23 mouse cellular contexts compared by ENCODE assay signal in genomic region chr19:27411340-27411739, GRCm38 (mm10). TPM values are rescaled to one million over a fixed set of nuclear protein-coding genes. Genes with fewer than 3 reads are reported as not detected.
A peak's percentile ranks its signal among the peaks of the same experiment; 100 is the strongest.
DNase-seq lines count a peak whose midpoint lies in the region; ATAC-seq and TF ChIP-seq lines count a peak whose summit lies in the region.
"Had no signal": no experiment of that assay in that cellular context is flagged by ENCODE, and none has a peak within 500 bp of the region (broad histone marks: within the 10 kb centered on the region; RNA-seq: fewer than 3 reads in every experiment).

No protein-coding gene starts in this region.

- no peaks in the 10 kb centered on the region for H3K4me1 ChIP-seq in kidney, embryonic 15.5 days
- H3K4me1 ChIP-seq in liver, postnatal 0 days (ENCODE audit: insufficient read depth) = no peaks in the 10 kb centered on the region
- no peaks in the 10 kb centered on the region for H3K4me1 ChIP-seq in liver, embryonic 12.5 days
- no peaks in the 10 kb centered on the region for H3K4me1 ChIP-seq in stomach, embryonic 15.5 days
- no peaks in the 10 kb centered on the region for H3K4me1 ChIP-seq in stomach, postnatal 0 days (replicated peaks; ENCODE audit: control insufficient read depth, insufficient read depth)
- H3K4me1 ChIP-seq: embryonic facial prominence, embryonic 12.5 days; embryonic facial prominence, embryonic 15.5 days; heart, embryonic 10.5 days had no signal

- peaks cover 70% of the 10 kb centered on the region for H3K36me3 ChIP-seq in kidney, embryonic 15.5 days
- peaks cover 47% of the 10 kb centered on the region for H3K36me3 ChIP-seq in liver, postnatal 0 days (replicated peaks; ENCODE audit: insufficient read depth, low read length)
- peaks cover 73% of the 10 kb centered on the region for H3K36me3 ChIP-seq in liver, embryonic 12.5 days
- H3K36me3 ChIP-seq in stomach, embryonic 15.5 days = peaks cover 26% of the 10 kb centered on the region
- H3K36me3 ChIP-seq in stomach, postnatal 0 days (ENCODE audit: control insufficient read depth, insufficient read depth, low read length) = peaks cover 6% of the 10 kb centered on the region; the same call in 1 of the 2 replicates

- H3K27ac ChIP-seq in kidney, embryonic 15.5 days = no peak overlapping the region
- H3K27ac ChIP-seq in liver, postnatal 0 days (ENCODE audit: low read depth) = no peak overlapping the region
- no peak overlapping the region for H3K27ac ChIP-seq in liver, embryonic 12.5 days
- peak overlapping the region; percentile 8; the same call in 1 of the 2 replicates for H3K27ac ChIP-seq in stomach, embryonic 15.5 days
- H3K27ac ChIP-seq in stomach, postnatal 0 days (replicated peaks) = no peak overlapping the region
- H3K27ac ChIP-seq: embryonic facial prominence, embryonic 12.5 days; embryonic facial prominence, embryonic 15.5 days; heart, embryonic 10.5 days; hindbrain, embryonic 14.5 days had no signal

- H3K9me3 ChIP-seq in kidney, embryonic 15.5 days (replicated peaks) = no peaks in the 10 kb centered on the region
- no peaks in the 10 kb centered on the region for H3K9me3 ChIP-seq in liver, postnatal 0 days (ENCODE audit: low read length)
- H3K9me3 ChIP-seq in liver, embryonic 12.5 days (replicated peaks) = no peaks in the 10 kb centered on the region
- H3K9me3 ChIP-seq in stomach, embryonic 15.5 days = no peaks in the 10 kb centered on the region
- no peaks in the 10 kb centered on the region for H3K9me3 ChIP-seq in stomach, postnatal 0 days (ENCODE audit: control insufficient read depth, low read length)
- H3K9me3 ChIP-seq: embryonic facial prominence, embryonic 12.5 days; embryonic facial prominence, embryonic 15.5 days; heart, embryonic 10.5 days; heart, embryonic 13.5 days had no signal

- no peak overlapping the region for H3K4me2 ChIP-seq in kidney, embryonic 15.5 days
- H3K4me2 ChIP-seq in liver, postnatal 0 days (ENCODE audit: low read depth, low read length) = no peak overlapping the region
- H3K4me2 ChIP-seq in liver, embryonic 12.5 days = no peak overlapping the region
- no peak overlapping the region for H3K4me2 ChIP-seq in stomach, embryonic 15.5 days
- no peak overlapping the region for H3K4me2 ChIP-seq in stomach, postnatal 0 days (replicated peaks; ENCODE audit: low read depth)
- H3K4me2 ChIP-seq: embryonic facial prominence, embryonic 12.5 days; embryonic facial prominence, embryonic 15.5 days; heart, embryonic 13.5 days; hindbrain, embryonic 14.5 days had no signal

- no peak for TF ChIP-seq CTCF in liver, postnatal 0 days (IDR thresholded peaks at IDR 0.05; ENCODE audit: low read depth)
- TF ChIP-seq CTCF in stomach, postnatal 0 days (IDR thresholded peaks at IDR 0.05; ENCODE audit: low read depth) = no peak

- 0 out of 2 replicates have a peak, but pooled peaks have one; percentile 11 for TF ChIP-seq EP300 in liver, postnatal 0 days (IDR thresholded peaks at IDR 0.05; ENCODE audit: low read depth)
- TF ChIP-seq EP300 in stomach, postnatal 0 days (optimal IDR thresholded peaks at IDR 0.05) = no peak

- no peak for ATAC-seq in kidney, embryonic 15.5 days (replicated peaks; ENCODE audit: low FRiP score)
- no peak for ATAC-seq in liver, postnatal 0 days
- no peak for ATAC-seq in liver, embryonic 12.5 days
- no peak for ATAC-seq in stomach, embryonic 15.5 days (ENCODE audit: insufficient read depth, low FRiP score, low read depth)
- no peak for ATAC-seq in stomach, postnatal 0 days (ENCODE audit: low FRiP score, low TSS enrichment)
- ATAC-seq: CD4-positive, CD25-positive, alpha-beta regulatory T cell, adult 4 months; forebrain, embryonic 14.5 days; forebrain, postnatal 0 days had no signal

- no peaks in the 10 kb centered on the region for H3K27me3 ChIP-seq in kidney, embryonic 15.5 days
- no peaks in the 10 kb centered on the region for H3K27me3 ChIP-seq in liver, postnatal 0 days (ENCODE audit: insufficient read depth, low read length)
- H3K27me3 ChIP-seq in liver, embryonic 12.5 days (replicated peaks) = no peaks in the 10 kb centered on the region
- no peaks in the 10 kb centered on the region for H3K27me3 ChIP-seq in stomach, embryonic 15.5 days (replicated peaks)
- no peaks in the 10 kb centered on the region for H3K27me3 ChIP-seq in stomach, postnatal 0 days (ENCODE audit: control insufficient read depth, insufficient read depth, low read length)
- H3K27me3 ChIP-seq: embryonic facial prominence, embryonic 12.5 days; embryonic facial prominence, embryonic 15.5 days had no signal

- H3K9ac ChIP-seq in kidney, embryonic 15.5 days = no peak overlapping the region
- H3K9ac ChIP-seq in liver, postnatal 0 days (replicated peaks) = no peak overlapping the region
- H3K9ac ChIP-seq in liver, embryonic 12.5 days = no peak overlapping the region
- H3K9ac ChIP-seq in stomach, embryonic 15.5 days = no peak overlapping the region
- H3K9ac ChIP-seq in stomach, postnatal 0 days (ENCODE audit: low read length) = no peak overlapping the region
- H3K9ac ChIP-seq: embryonic facial prominence, embryonic 12.5 days; embryonic facial prominence, embryonic 15.5 days; forebrain, postnatal 0 days; heart, embryonic 13.5 days; hindbrain, embryonic 14.5 days had no signal

- peak; percentile 78 for DNase-seq in kidney, adult 9 months
- no peak for DNase-seq in liver, postnatal 0 days
- no peak for DNase-seq in stomach, postnatal 0 days (ENCODE audit: low spot score)
- DNase-seq: adrenal gland, adult 2 months; adrenal gland, postnatal 14 days; cerebellum, adult 11 months; cerebellum, adult 2 months; cerebellum, adult 9-11 months; cerebellum, postnatal 25 days; forebrain, postnatal 0 days; gastrocnemius, adult 2 months; gastrocnemius, postnatal 14 days had no signal

- no peak overlapping the region for H3K4me3 ChIP-seq in kidney, embryonic 15.5 days (replicated peaks)
- H3K4me3 ChIP-seq in liver, postnatal 0 days (ENCODE audit: low read depth, low read length) = no peak overlapping the region
- H3K4me3 ChIP-seq in liver, embryonic 12.5 days = no peak overlapping the region
- no peak overlapping the region for H3K4me3 ChIP-seq in stomach, embryonic 15.5 days (replicated peaks)
- H3K4me3 ChIP-seq in stomach, postnatal 0 days (ENCODE audit: low read depth, low read length) = no peak overlapping the region
- H3K4me3 ChIP-seq: embryonic facial prominence, embryonic 12.5 days; embryonic facial prominence, embryonic 15.5 days; gastrocnemius, adult 2 months; heart, adult 2 months; heart, embryonic 10.5 days; heart, embryonic 13.5 days had no signal

- WGBS in kidney, embryonic 15.5 days = 83% methylated on average over 4 of the region's 4 CpGs
- WGBS in liver, postnatal 0 days (ENCODE audit: insufficient replicate concordance) = 66% methylated on average over 4 of the region's 4 CpGs
- WGBS in liver, embryonic 12.5 days (ENCODE audit: insufficient replicate concordance) = 79% methylated on average over 4 of the region's 4 CpGs
- WGBS in stomach, embryonic 15.5 days = 82% methylated on average over 4 of the region's 4 CpGs
- WGBS in stomach, postnatal 0 days = 82% methylated on average over 4 of the region's 4 CpGs

RNA-seq across cellular contexts. Expression of gene Pum3, which starts 18.3 kb away (rescaled TPM):
- 89.0 and 97.7 TPM in 2 replicates for polyA plus RNA-seq in kidney, embryonic 15.5 days (2015; fragmentation: Nextera tagmentation; extraction: Ambion mirVana)
- polyA plus RNA-seq in liver, postnatal 0 days (2015; fragmentation: Nextera tagmentation; extraction: Ambion mirVana) = 32.7 and 37.8 TPM in 2 replicates
- polyA plus RNA-seq in liver, embryonic 12.5 days (2016; fragmentation: Nextera tagmentation; extraction: Ambion mirVana) = 74.3 and 83.1 TPM in 2 replicates
- 61.1 and 73.1 TPM in 2 replicates for polyA plus RNA-seq in stomach, embryonic 15.5 days (2015; fragmentation: Nextera tagmentation; extraction: Ambion mirVana)
- polyA plus RNA-seq in stomach, postnatal 0 days (2015; fragmentation: Nextera tagmentation; extraction: Ambion mirVana) = 45.5 and 45.6 TPM in 2 replicates
